18 mouse cellular contexts compared by ENCODE assay signal in genomic region chr19:24268531-24268930, GRCm38 (mm10). TPM values are rescaled to one million over a fixed set of nuclear protein-coding genes. Genes with fewer than 3 reads are reported as not detected.
A peak's percentile ranks its signal among the peaks of the same experiment; 100 is the strongest.
DNase-seq lines count a peak whose midpoint lies in the region; ATAC-seq and TF ChIP-seq lines count a peak whose summit lies in the region.
"Had no signal": no experiment of that assay in that cellular context is flagged by ENCODE, and none has a peak within 500 bp of the region (broad histone marks: within the 10 kb centered on the region; RNA-seq: fewer than 3 reads in every experiment).

No protein-coding gene starts in this region.

- H3K27ac ChIP-seq in hindbrain, embryonic 14.5 days: no peak overlapping the region
- no peak overlapping the region for H3K27ac ChIP-seq in hindbrain, embryonic 16.5 days (ENCODE audit: low read depth, low read length)
- H3K27ac ChIP-seq in forebrain, embryonic 12.5 days: peak overlapping the region; percentile 82
- H3K27ac ChIP-seq in midbrain, embryonic 13.5 days: peak overlapping the region; percentile 17; the same call in 1 of the 2 replicates
- H3K27ac ChIP-seq in heart, adult 2 months: no peak overlapping the region
- H3K27ac ChIP-seq: embryonic facial prominence, embryonic 12.5 days; heart, embryonic 10.5 days; kidney, postnatal 0 days; liver, embryonic 12.5 days had no signal

- H3K79me2 ChIP-seq in heart, adult 2 months (replicated peaks; ENCODE audit: control insufficient read depth, insufficient read depth, low read length): no peaks in the 10 kb centered on the region

- no peaks in the 10 kb centered on the region for H3K4me1 ChIP-seq in hindbrain, embryonic 14.5 days (replicated peaks; ENCODE audit: control insufficient read depth, insufficient read depth, low read length)
- H3K4me1 ChIP-seq in hindbrain, embryonic 16.5 days (ENCODE audit: control insufficient read depth, insufficient read depth, low read depth, low read length): no peaks in the 10 kb centered on the region
- H3K4me1 ChIP-seq in forebrain, embryonic 12.5 days: peaks cover 41% of the 10 kb centered on the region
- peaks cover 43% of the 10 kb centered on the region for H3K4me1 ChIP-seq in midbrain, embryonic 13.5 days (replicated peaks)
- no peaks in the 10 kb centered on the region; the same call in 1 of the 2 replicates for H3K4me1 ChIP-seq in heart, adult 2 months (ENCODE audit: control insufficient read depth, insufficient read depth, low read length)

- peaks cover 3% of the 10 kb centered on the region for H3K36me3 ChIP-seq in hindbrain, embryonic 14.5 days (replicated peaks; ENCODE audit: control insufficient read depth, insufficient read depth)
- H3K36me3 ChIP-seq in hindbrain, embryonic 16.5 days (ENCODE audit: control insufficient read depth, insufficient read depth, low read length): peaks cover 5% of the 10 kb centered on the region; the same call in 1 of the 2 replicates
- peaks cover 14% of the 10 kb centered on the region for H3K36me3 ChIP-seq in forebrain, embryonic 12.5 days (replicated peaks)
- H3K36me3 ChIP-seq in midbrain, embryonic 13.5 days: peaks cover 8% of the 10 kb centered on the region; the same call in 1 of the 2 replicates
- no peaks in the 10 kb centered on the region for H3K36me3 ChIP-seq in heart, adult 2 months (ENCODE audit: control insufficient read depth, insufficient read depth, low read length)

- no peak overlapping the region for H3K4me3 ChIP-seq in hindbrain, embryonic 14.5 days (replicated peaks; ENCODE audit: low read length)
- H3K4me3 ChIP-seq in hindbrain, embryonic 16.5 days (ENCODE audit: low read length): no peak overlapping the region
- peak overlapping the region; percentile 4; the same call in 1 of the 2 replicates for H3K4me3 ChIP-seq in forebrain, embryonic 12.5 days (replicated peaks)
- H3K4me3 ChIP-seq in midbrain, embryonic 13.5 days (replicated peaks): no peak overlapping the region
- no peak overlapping the region for H3K4me3 ChIP-seq in heart, adult 2 months
- H3K4me3 ChIP-seq: embryonic facial prominence, embryonic 12.5 days; heart, embryonic 10.5 days; liver, embryonic 12.5 days had no signal

- H3K9ac ChIP-seq in hindbrain, embryonic 14.5 days: no peak overlapping the region
- H3K9ac ChIP-seq in hindbrain, embryonic 16.5 days (ENCODE audit: low read depth, low read length): no peak overlapping the region
- no peak overlapping the region for H3K9ac ChIP-seq in forebrain, embryonic 12.5 days
- no peak overlapping the region for H3K9ac ChIP-seq in midbrain, embryonic 13.5 days (replicated peaks)
- no peak overlapping the region for H3K9ac ChIP-seq in heart, adult 2 months (ENCODE audit: low read depth, low read length)
- H3K9ac ChIP-seq: embryonic facial prominence, embryonic 12.5 days; liver, embryonic 12.5 days had no signal

- peak; percentile 45; the same call in 1 of the 2 replicates for ATAC-seq in hindbrain, embryonic 14.5 days (ENCODE audit: low FRiP score)
- no peak for ATAC-seq in hindbrain, embryonic 16.5 days
- ATAC-seq in forebrain, embryonic 12.5 days (ENCODE audit: low FRiP score): peak; percentile 51; the same call in 1 of the 2 replicates
- peak; percentile 57 for ATAC-seq in midbrain, embryonic 13.5 days
- ATAC-seq: liver, embryonic 12.5 days had no signal

- no peak overlapping the region for H3K4me2 ChIP-seq in hindbrain, embryonic 14.5 days (replicated peaks)
- no peak overlapping the region for H3K4me2 ChIP-seq in hindbrain, embryonic 16.5 days (ENCODE audit: low read length)
- peak overlapping the region; percentile 31 for H3K4me2 ChIP-seq in forebrain, embryonic 12.5 days
- H3K4me2 ChIP-seq in midbrain, embryonic 13.5 days (replicated peaks): no peak overlapping the region
- H3K4me2 ChIP-seq: embryonic facial prominence, embryonic 12.5 days; liver, embryonic 12.5 days had no signal

- DNase-seq in hindbrain, embryonic 14.5 days (ENCODE audit: low spot score): no peak
- DNase-seq in brain, adult 2 months (ENCODE audit: low read depth, low spot score): peak; percentile 67
- no peak for DNase-seq in heart, adult 2 months
- no peak for DNase-seq in adrenal gland, postnatal 36 days
- DNase-seq: adrenal gland, adult 8-10 months; B cell, adult 2 months; cerebellum, adult 9-11 months; gastrocnemius, postnatal 10 days; heart, postnatal 14 days; right cerebral cortex, postnatal 14 days; thymus, postnatal 4 days had no signal

- TF ChIP-seq POLR2A in heart, adult 2 months (IDR thresholded peaks at IDR 0.05; ENCODE audit: insufficient read depth, low read depth, low read length): no peak

- TF ChIP-seq EP300 in heart, adult 2 months (IDR thresholded peaks at IDR 0.05; ENCODE audit: insufficient read depth, low read depth, low read length): no peak

- no peak for TF ChIP-seq CTCF in heart, adult 2 months (IDR thresholded peaks at IDR 0.05)

- 34% methylated on average over 4 of the region's 4 CpGs for WGBS in hindbrain, embryonic 14.5 days
- 38% methylated on average over 4 of the region's 4 CpGs for WGBS in hindbrain, embryonic 16.5 days
- WGBS in forebrain, embryonic 12.5 days: 7% methylated on average over 4 of the region's 4 CpGs
- 10% methylated on average over 4 of the region's 4 CpGs for whole genome bisulfite sequencing in midbrain, embryonic 13.5 days
- WGBS in heart, adult 2 months: 70% methylated on average over 4 of the region's 4 CpGs

- H3K27me3 ChIP-seq in hindbrain, embryonic 14.5 days (ENCODE audit: control insufficient read depth, insufficient read depth, low read length): no peaks in the 10 kb centered on the region
- no peaks in the 10 kb centered on the region for H3K27me3 ChIP-seq in hindbrain, embryonic 16.5 days (replicated peaks; ENCODE audit: control insufficient read depth, insufficient read depth, low read length)
- no peaks in the 10 kb centered on the region for H3K27me3 ChIP-seq in forebrain, embryonic 12.5 days
- H3K27me3 ChIP-seq in midbrain, embryonic 13.5 days: no peaks in the 10 kb centered on the region; the same call in 1 of the 2 replicates
- no peaks in the 10 kb centered on the region for H3K27me3 ChIP-seq in heart, adult 2 months (ENCODE audit: control insufficient read depth, insufficient read depth, low read length)
- H3K27me3 ChIP-seq: embryonic facial prominence, embryonic 12.5 days; liver, embryonic 12.5 days had no signal

- intact Hi-C loops in heart, adult 2 months (cut with DNase I): loop anchor here (5.0 kb wide), 1 partner anchor 406 kb away; no protein-coding TSS in a partner anchor

- no peaks in the 10 kb centered on the region for H3K9me3 ChIP-seq in hindbrain, embryonic 14.5 days (ENCODE audit: control insufficient read depth, low read length)
- no peaks in the 10 kb centered on the region for H3K9me3 ChIP-seq in hindbrain, embryonic 16.5 days (ENCODE audit: control insufficient read depth, low read length)
- H3K9me3 ChIP-seq in forebrain, embryonic 12.5 days: no peaks in the 10 kb centered on the region
- no peaks in the 10 kb centered on the region for H3K9me3 ChIP-seq in midbrain, embryonic 13.5 days
- H3K9me3 ChIP-seq: embryonic facial prominence, embryonic 12.5 days; heart, embryonic 10.5 days; liver, embryonic 12.5 days had no signal

RNA-seq across cellular contexts. Expression of gene Fxn, which starts 11.9 kb away (rescaled TPM):
- 33.0 and 37.0 TPM in 2 replicates for polyA plus RNA-seq in hindbrain, embryonic 14.5 days (2014; fragmentation: Nextera tagmentation; extraction: Ambion mirVana)
- polyA plus RNA-seq in hindbrain, embryonic 16.5 days (2015; fragmentation: Nextera tagmentation; extraction: Ambion mirVana): 40.0 and 41.4 TPM in 2 replicates
- 52.2 and 57.2 TPM in 2 replicates for polyA plus RNA-seq in forebrain, embryonic 12.5 days (2016; fragmentation: Nextera tagmentation; extraction: Ambion mirVana)
- 40.1 and 41.4 TPM in 2 replicates for polyA plus RNA-seq in midbrain, embryonic 13.5 days (2015; fragmentation: Nextera tagmentation; extraction: Ambion mirVana)
- total RNA-seq in heart, adult 2 months (2021): 10 to 100 TPM; 26.6 to 33.0 TPM
- polyA plus RNA-seq in heart, adult 2 months (2012; rRNA removed): 28.3 and 35.6 TPM in 2 replicates
- 10 to 100 TPM; 11.3 to 18.4 TPM for total RNA-seq in adrenal gland, postnatal 36 days (2021)

RNA-seq across cellular contexts. Expression of gene Tjp2, which starts 43.7 kb away (rescaled TPM):
- 12.6 and 13.5 TPM in 2 replicates for polyA plus RNA-seq in hindbrain, embryonic 14.5 days (2014; fragmentation: Nextera tagmentation; extraction: Ambion mirVana)
- 10.1 and 12.6 TPM in 2 replicates for polyA plus RNA-seq in hindbrain, embryonic 16.5 days (2015; fragmentation: Nextera tagmentation; extraction: Ambion mirVana)
- 31.0 and 31.3 TPM in 2 replicates for polyA plus RNA-seq in forebrain, embryonic 12.5 days (2016; fragmentation: Nextera tagmentation; extraction: Ambion mirVana)
- polyA plus RNA-seq in midbrain, embryonic 13.5 days (2015; fragmentation: Nextera tagmentation; extraction: Ambion mirVana): 13.6 and 13.9 TPM in 2 replicates
- total RNA-seq in heart, adult 2 months (2021): 10 to 100 TPM; 16.1 to 19.2 TPM
- polyA plus RNA-seq in heart, adult 2 months (2012; rRNA removed): 7.9 and 10.2 TPM in 2 replicates
- total RNA-seq in adrenal gland, postnatal 36 days (2021): 10 to 100 TPM in 1 of 2 experiments, 1 to 10 TPM in 1; 7.7 to 12.2 TPM

Comparison
In these comparisons a context has a peak if more than half of its experiments do, and no peak if none do; other contexts are left out.
1. H3K27ac ChIP-seq: peak in forebrain, embryonic 12.5 days (single experiment) and midbrain, embryonic 13.5 days (single experiment); none in hindbrain, embryonic 14.5 days (single experiment), hindbrain, embryonic 16.5 days (single experiment) and heart, adult 2 months (single experiment).